Mouse (Mus musculus) liver, adult 2 months (tissue): Measurements from ENCODE around the gene Slc23a2.

Experiments
- CTCF ChIP-seq: fragments of 200-500 bp; IDR thresholded peaks from 2 replicates; pipeline ENCODE4 v1.5.1; 2011; ENCODE audit warnings: low read depth, low read length, control low read depth
- POLR2A ChIP-seq: fragments of 200-500 bp; IDR thresholded peaks from 2 replicates; pipeline ENCODE4 v1.6.1; 2011; ENCODE audit warnings: low read length, control low read depth; ENCODE audit not compliant: insufficient read depth; ENCODE audit errors: extremely low read depth

GRCm38 (mm10) chr2:132171939-132172338, 27.0 kb upstream of the Slc23a2 start:
- TF ChIP-seq CTCF (no peak), POLR2A (no peak)
